Mouse (Mus musculus) midbrain, embryonic 10.5 days (tissue): ENCODE results near the gene Rufy2. TPM values are rescaled to one million over a fixed set of nuclear protein-coding genes. Genes with fewer than 3 reads are reported as not detected.
"Not testable (repeated sequence)": the region's sequence is repeated elsewhere in the genome, so short reads cannot be mapped to it uniquely, and the experiment has no call there.

Experiments
- DNase-seq: peaks from one replicate; pipeline ENCODE4 v3.0.0-alpha.2; 2017; ENCODE audit warnings: low spot score
- H3K27ac ChIP-seq: fragments of 300-500 bp; sonication (generic); replicated peaks from 2 replicates; pipeline ENCODE4 v1.5.1; 2016; ENCODE audit warnings: mild to moderate bottlenecking
- H3K27me3 ChIP-seq: fragments of 300-500 bp; sonication (generic); 2 replicates; pipeline ENCODE4 v1.6.1; 2016; ENCODE audit warnings: low read depth, mild to moderate bottlenecking; ENCODE audit not compliant: poor library complexity, severe bottlenecking
- H3K36me3 ChIP-seq: fragments of 300-500 bp; sonication (generic); 2 replicates; pipeline ENCODE4 v1.6.1; 2016; ENCODE audit warnings: mild to moderate bottlenecking, moderate library complexity
- H3K4me1 ChIP-seq: fragments of 300-500 bp; sonication (generic); 2 replicates; pipeline ENCODE4 v1.6.1; 2016
- H3K4me3 ChIP-seq: fragments of 300-500 bp; sonication (generic); 2 replicates; pipeline ENCODE4 v1.5.1; 2016; ENCODE audit warnings: mild to moderate bottlenecking, moderate library complexity
- H3K9me3 ChIP-seq: fragments of 300-500 bp; sonication (generic); replicated peaks from 2 replicates; pipeline ENCODE4 v1.6.1; 2016; ENCODE audit warnings: mild to moderate bottlenecking
- WGBS: fragments of 180-500 bp; shearing (Covaris S2); methylation state at CpG from one replicate; pipeline ENCODE4 v1.1.7; 2016; 5-methylcytosine and 5-hydroxymethylcytosine counted together
- polyA plus RNA-seq: library from polyadenylated mRNA; unstranded; fragments of >200 nt; fragmentation: Nextera tagmentation; extraction: Ambion mirVana; gene quantifications from 2 replicates; pipeline ENCODE4 v1.2.1, GENCODE M21; 2016

Gene Rufy2
- polyA plus RNA-seq, 1 experiment from 2014 or later: 25.3 TPM

GRCm38 (mm10) chr10:63038571-63039320 lies 58.7 kb downstream of the Rufy2 start:
- no peaks in the 10 kb centered on the region for H3K9me3 ChIP-seq
- H3K27me3 ChIP-seq: no peaks in the 10 kb centered on the region
- DNase-seq: no peak
- H3K36me3 ChIP-seq: no peaks in the 10 kb centered on the region
- WGBS: 87% methylated on average over 14 of the region's 14 CpGs
- no peaks in the 10 kb centered on the region for H3K4me1 ChIP-seq
- H3K27ac ChIP-seq: no peak overlapping the region
- H3K4me3 ChIP-seq: no peak overlapping the region

DNA sequence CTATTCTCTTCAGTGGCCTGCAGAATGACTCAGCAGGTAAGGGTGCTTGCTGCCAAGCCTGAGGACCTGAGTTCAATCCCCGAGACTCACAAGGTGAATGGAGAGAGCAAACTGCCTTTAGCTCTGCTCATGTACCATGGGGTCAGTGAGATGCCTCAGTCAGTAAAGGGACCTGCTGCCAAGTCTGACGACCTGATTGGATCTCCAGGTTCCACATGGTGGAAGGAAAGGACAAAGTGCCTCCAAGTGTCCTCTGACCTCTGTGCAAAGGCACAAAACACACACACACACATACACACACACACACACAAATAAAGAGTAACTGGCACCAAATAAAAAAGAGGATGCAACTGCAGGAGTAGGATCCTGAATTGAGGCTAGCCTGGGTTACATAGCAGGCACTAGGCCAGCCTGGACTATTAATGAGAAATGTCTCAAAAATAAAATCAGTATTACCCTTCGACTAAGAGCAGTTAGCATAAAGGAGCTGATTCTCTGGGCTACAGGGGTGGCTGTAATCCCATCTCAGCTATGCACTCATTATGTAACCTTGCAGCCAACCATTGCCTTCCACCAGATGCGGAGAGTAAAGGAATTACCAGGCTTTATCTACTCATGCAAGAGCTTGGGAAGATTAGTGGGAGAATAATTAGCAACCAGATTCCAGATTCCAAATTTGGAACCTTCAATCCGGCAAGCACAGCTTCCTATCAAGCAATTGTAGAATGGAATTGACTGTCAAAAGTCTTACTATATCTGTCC lies 60.0 kb downstream of the Rufy2 start:
- H3K9me3 ChIP-seq: no peaks in the 10 kb centered on the region
- H3K27ac ChIP-seq: no peak overlapping the region
- no peaks in the 10 kb centered on the region for H3K27me3 ChIP-seq
- H3K4me3 ChIP-seq: no peak overlapping the region
- DNase-seq: no peak
- WGBS: 67% methylated on average over 5 of the region's 5 CpGs
- H3K4me1 ChIP-seq: no peaks in the 10 kb centered on the region
- H3K36me3 ChIP-seq: no peaks in the 10 kb centered on the region

GRCm38 (mm10) chr10:63043154-63043553 lies 63.1 kb downstream of the Rufy2 start:
- H3K27me3 ChIP-seq: no peaks in the 10 kb centered on the region
- no peaks in the 10 kb centered on the region for H3K4me1 ChIP-seq
- DNase-seq: no peak
- no peaks in the 10 kb centered on the region for H3K36me3 ChIP-seq
- H3K4me3 ChIP-seq: no peak overlapping the region
- 67% methylated on average over 3 of the region's 3 CpGs for WGBS
- H3K27ac ChIP-seq: no peak overlapping the region
- H3K9me3 ChIP-seq: no peaks in the 10 kb centered on the region

- 90% methylated on average over 8 of the region's 8 CpGs for WGBS
- no peaks in the 10 kb centered on the region for H3K4me1 ChIP-seq
- DNase-seq: no peak
- H3K9me3 ChIP-seq: no peaks in the 10 kb centered on the region
- H3K27ac ChIP-seq: no peak overlapping the region
- H3K36me3 ChIP-seq: no peaks in the 10 kb centered on the region
- H3K4me3 ChIP-seq: no peak overlapping the region
- H3K27me3 ChIP-seq: no peaks in the 10 kb centered on the region
Observed at GRCm38 (mm10) chr10:63047751-63048150, 67.7 kb downstream of the Rufy2 start.

DNA sequence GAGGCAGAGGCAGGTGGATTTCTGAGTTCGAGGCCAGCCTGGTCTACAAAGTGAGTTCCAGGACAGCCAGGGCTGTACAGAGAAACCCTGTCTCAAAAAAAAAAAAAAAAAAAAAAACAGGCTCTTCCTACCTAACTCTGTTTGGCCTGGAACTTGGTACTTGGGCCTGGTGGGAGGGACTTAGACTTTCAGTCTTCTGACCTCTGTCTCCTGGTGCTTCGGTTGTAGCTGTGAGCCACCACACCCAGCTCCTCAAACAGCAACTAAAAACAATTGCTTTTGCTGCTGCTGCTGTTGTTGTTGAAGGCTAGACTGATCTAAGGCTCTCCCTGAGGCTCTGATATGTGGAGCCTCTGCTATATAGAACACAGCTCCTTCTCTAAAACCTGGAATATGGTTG lies 69.1 kb downstream of the Rufy2 start:
- Histone ChIP-seq H3K9me3 (no peaks in the 10 kb centered on the region), H3K4me3 (no peak overlapping the region), H3K27ac (no peak overlapping the region), H3K36me3 (no peaks in the 10 kb centered on the region), H3K27me3 (no peaks in the 10 kb centered on the region), H3K4me1 (peaks cover 5% of the 10 kb centered on the region)
- no peak for DNase-seq
- 81% methylated on average over 2 of the region's 2 CpGs for WGBS

- no peak overlapping the region for H3K27ac ChIP-seq
- H3K36me3 ChIP-seq: no peaks in the 10 kb centered on the region
- no peak for DNase-seq
- 76% methylated on average over 7 of the region's 7 CpGs for WGBS
- H3K4me1 ChIP-seq: peaks cover 5% of the 10 kb centered on the region
- no peaks in the 10 kb centered on the region for H3K9me3 ChIP-seq
- no peaks in the 10 kb centered on the region for H3K27me3 ChIP-seq
- no peak overlapping the region for H3K4me3 ChIP-seq
Observed at GRCm38 (mm10) chr10:63051267-63051666, 71.2 kb downstream of the Rufy2 start.

- Histone ChIP-seq H3K27ac (no peak overlapping the region), H3K27me3 (no peaks in the 10 kb centered on the region), H3K4me3 (no peak overlapping the region), H3K9me3 (no peaks in the 10 kb centered on the region), H3K36me3 (no peaks in the 10 kb centered on the region), H3K4me1 (peaks cover 10% of the 10 kb centered on the region)
- DNase-seq: no peak
- WGBS: 80% methylated on average over 6 of the region's 6 CpGs
Observed at GRCm38 (mm10) chr10:63052011-63052410, 72.0 kb downstream of the Rufy2 start.

- WGBS: 75% methylated on average over 6 of the region's 6 CpGs
- Histone ChIP-seq H3K4me1 (peaks cover 17% of the 10 kb centered on the region), H3K4me3 (no peak overlapping the region), H3K27ac (0 out of 2 replicates have a peak overlapping the region, but pooled peaks have one; percentile 13), H3K36me3 (no peaks in the 10 kb centered on the region), H3K9me3 (no peaks in the 10 kb centered on the region), H3K27me3 (no peaks in the 10 kb centered on the region)
- no peak for DNase-seq
Observed at GRCm38 (mm10) chr10:63053007-63053406, 73.0 kb downstream of the Rufy2 start.

GRCm38 (mm10) chr10:63054071-63054470 lies 74.0 kb downstream of the Rufy2 start:
- H3K4me3 ChIP-seq, H3K9me3 ChIP-seq, H3K27ac ChIP-seq, H3K36me3 ChIP-seq, H3K27me3 ChIP-seq, DNase-seq: not testable (repeated sequence)
- 96% methylated on average over 6 of the region's 6 CpGs for WGBS
- H3K4me1 ChIP-seq: peaks cover 17% of the 10 kb centered on the region

DNA sequence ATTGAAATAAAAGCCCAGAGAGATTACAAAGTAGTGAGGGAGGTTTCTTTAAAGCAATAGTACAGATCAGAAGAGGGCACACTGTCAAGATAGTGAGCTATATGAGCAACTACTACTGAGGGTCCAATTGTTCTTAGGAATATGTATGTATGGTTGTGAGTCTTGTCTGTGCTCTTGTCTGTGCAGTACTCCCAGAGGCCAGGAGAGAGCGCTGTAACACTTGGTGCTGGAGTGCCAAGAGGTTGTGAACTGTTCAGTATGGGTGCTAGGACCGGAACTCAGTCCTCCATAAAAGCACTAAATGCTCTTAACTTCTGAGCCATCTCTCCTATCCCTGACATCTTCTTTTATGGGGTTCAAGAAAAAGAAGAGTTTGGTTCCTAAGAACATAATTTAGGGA lies 74.6 kb downstream of the Rufy2 start:
- no peaks in the 10 kb centered on the region for H3K36me3 ChIP-seq
- WGBS: 74% methylated on average over 2 of the region's 2 CpGs
- DNase-seq: no peak

GRCm38 (mm10) chr10:63056966-63057750 lies 77.1 kb downstream of the Rufy2 start:
- Histone ChIP-seq H3K27ac (no peak overlapping the region), H3K4me3 (0 out of 2 replicates have a peak overlapping the region, but pooled peaks have one; percentile 6), H3K27me3 (no peaks in the 10 kb centered on the region), H3K4me1 (peaks cover 17% of the 10 kb centered on the region), H3K36me3 (no peaks in the 10 kb centered on the region), H3K9me3 (no peaks in the 10 kb centered on the region)
- no peak for DNase-seq
- WGBS: 45% methylated on average over 24 of the region's 24 CpGs

More for the DNA sequence above, 74.6 kb downstream of the Rufy2 start:
- Histone ChIP-seq H3K4me1 (peaks cover 17% of the 10 kb centered on the region), H3K4me3 (no peak overlapping the region), H3K9me3 (no peaks in the 10 kb centered on the region), H3K27me3 (no peaks in the 10 kb centered on the region), H3K27ac (no peak overlapping the region)

- Histone ChIP-seq H3K4me3 (no peak within 1 kb of the TSS), H3K36me3 (no peaks in the 10 kb centered on the region), H3K27ac (no peak within 1 kb of the TSS), H3K27me3 (no peaks in the 10 kb centered on the region), H3K4me1 (peaks cover 17% of the 10 kb centered on the region), H3K9me3 (no peaks in the 10 kb centered on the region)
- DNase-seq: no peak
- WGBS: 92% methylated on average over 2 of the region's 2 CpGs
Observed at GRCm38 (mm10) chr10:63059862-63060261, 79.8 kb downstream of the Rufy2 start, which contains the start of gene Pbld1. Gene Pbld1 (plus strand): TSS chr10:63060162.
